Mouse (Mus musculus): ENCODE data around the gene Spata17. TPM values are rescaled to one million over a fixed set of nuclear protein-coding genes. Genes with fewer than 3 reads are reported as not detected.

Gene Spata17
- polyA plus RNA-seq (2017; shearing (Covaris generic)), result not detected

GRCm38 (mm10) chr1:187215181-187216116, at the start of gene Spata17, which contains the start of gene Gpatch2:
Spata17 (minus strand) TSS chr1:187215465.
Gpatch2 (plus strand) TSS chr1:187215508.

Other genes starting within 250 kb of the Spata17 start
- gene D1Pas1, start 248.0 kb downstream of the Spata17 start, polyA plus RNA-seq (2017; shearing (Covaris generic)), result not detected
- 17.2 TPM for gene Gpatch2, start within 50 bp of the Spata17 start, polyA plus RNA-seq (2017; shearing (Covaris generic))

Measured in effector memory CD4-positive, alpha-beta T cell, adult 7 months (primary cell).